Mouse (Mus musculus): ENCODE measurements around the gene Gata5. TPM values are rescaled to one million over a fixed set of nuclear protein-coding genes. Genes with fewer than 3 reads are reported as not detected.

The Gata5 gene
- total RNA-seq, 1 experiment, result 0.04 TPM

DNA sequence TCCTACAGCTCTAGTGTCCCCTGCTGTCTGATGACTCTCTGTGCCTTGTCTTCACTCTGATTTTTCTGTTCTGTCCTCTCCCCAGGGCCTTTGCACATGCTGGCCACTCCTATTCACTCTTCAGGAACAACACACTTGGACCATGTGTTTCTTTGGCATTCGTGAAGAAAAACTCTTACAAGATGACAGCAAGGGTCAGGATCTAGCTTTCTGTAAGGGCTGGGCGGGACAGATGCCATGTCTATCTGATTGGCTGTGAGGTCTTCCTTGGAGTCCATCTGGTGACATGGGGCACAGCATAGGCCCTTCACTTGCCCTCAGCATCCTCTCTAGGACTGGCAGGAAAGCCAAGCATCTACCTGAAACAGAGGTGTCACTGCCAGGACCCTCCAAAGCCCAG is 28.5 kb downstream of the Gata5 start:
- Histone ChIP-seq H3K4me3 (ENCODE audit: insufficient read depth in 1 of 2, low read depth in 1 of 2, low read length in 2 of 2, poor library complexity in 1 of 2, severe bottlenecking in 1 of 2) (no peak overlapping the region), H3K27ac (ENCODE audit: insufficient read depth, low read depth, low read length, poor library complexity, severe bottlenecking) (no peak overlapping the region), H3K9ac (ENCODE audit: insufficient read depth, low read depth, low read length, poor library complexity, severe bottlenecking) (no peak overlapping the region), H3K9me3 (ENCODE audit: control insufficient read depth, insufficient read depth, low read depth, low read length) (no peaks in the 10 kb centered on the region), H3K4me1 (ENCODE audit: control insufficient read depth in 2 of 2, insufficient read depth in 2 of 2, low read length in 2 of 2, poor library complexity in 1 of 2) (peaks cover 0 to 1% of the 10 kb centered on the region in 2 experiments; a peak in 1 of 4 replicates), H3K36me3 (ENCODE audit: control insufficient read depth, insufficient read depth, low read length, poor library complexity, severe bottlenecking) (no peaks in the 10 kb centered on the region)
- in situ Hi-C loops (cut with MboI; ENCODE audit: low sequenced_read_pairs in 2 of 2, unreplicated experiment in 2 of 2), result no loop called here
- DNase-seq (ENCODE audit: low read depth, low spot score), result no peak
- TF ChIP-seq CHD2 (IDR thresholded peaks at IDR 0.05; ENCODE audit: low read depth, low read length), result no peak

DNA sequence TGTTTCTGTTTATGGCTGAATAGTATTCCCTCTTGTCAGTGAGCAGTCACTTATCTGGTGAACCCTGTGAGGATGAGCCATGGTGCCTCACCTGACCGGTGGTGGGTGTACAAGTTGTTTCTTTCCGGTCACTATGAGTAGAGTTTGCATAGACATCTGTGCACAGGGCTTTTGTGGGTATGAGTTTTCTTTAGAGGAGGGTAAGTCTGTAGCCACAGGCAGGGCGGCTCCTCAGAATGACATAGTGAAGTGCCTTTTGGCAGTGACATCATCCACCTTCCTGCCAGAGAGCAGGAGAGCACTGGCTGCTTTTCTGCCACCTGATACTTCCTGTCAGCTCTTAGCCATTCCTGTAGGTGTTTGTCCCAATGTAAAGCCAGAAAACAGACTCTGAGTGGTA is 29.0 kb downstream of the Gata5 start:
- Histone ChIP-seq H3K27ac (ENCODE audit: insufficient read depth, low read depth, low read length, poor library complexity, severe bottlenecking) (no peak overlapping the region), H3K4me3 (ENCODE audit: insufficient read depth in 1 of 2, low read depth in 1 of 2, low read length in 2 of 2, poor library complexity in 1 of 2, severe bottlenecking in 1 of 2) (no peak overlapping the region), H3K36me3 (ENCODE audit: control insufficient read depth, insufficient read depth, low read length, poor library complexity, severe bottlenecking) (no peaks in the 10 kb centered on the region), H3K9ac (ENCODE audit: insufficient read depth, low read depth, low read length, poor library complexity, severe bottlenecking) (no peak overlapping the region), H3K4me1 (ENCODE audit: control insufficient read depth in 2 of 2, insufficient read depth in 2 of 2, low read length in 2 of 2, poor library complexity in 1 of 2) (peaks cover 0 to 4% of the 10 kb centered on the region in 2 experiments; a peak in 1 of 4 replicates), H3K9me3 (ENCODE audit: control insufficient read depth, insufficient read depth, low read depth, low read length) (no peaks in the 10 kb centered on the region)
- in situ Hi-C loops (cut with MboI; ENCODE audit: low sequenced_read_pairs in 2 of 2, unreplicated experiment in 2 of 2), result no loop called here
- no peak for DNase-seq (ENCODE audit: low read depth, low spot score)
- TF ChIP-seq ZNF384 (IDR thresholded peaks at IDR 0.05; ENCODE audit: low read depth, low read length) (no peak), HCFC1 (IDR thresholded peaks at IDR 0.05; ENCODE audit: borderline replicate concordance, insufficient read depth, low read length) (no peak), ZC3H11A (IDR thresholded peaks at IDR 0.05; ENCODE audit: borderline replicate concordance, low read depth, low read length) (no peak), MAFK (IDR thresholded peaks at IDR 0.05; ENCODE audit: insufficient read depth, low read depth, low read length) (no peak), CHD2 (IDR thresholded peaks at IDR 0.05; ENCODE audit: low read depth, low read length) (no peak)

- DNase-seq (ENCODE audit: low read depth, low spot score), result no peak
- in situ Hi-C loops (cut with MboI; ENCODE audit: low sequenced_read_pairs in 2 of 2, unreplicated experiment in 2 of 2), result no loop called here
- no peak for TF ChIP-seq CHD2 (IDR thresholded peaks at IDR 0.05; ENCODE audit: low read depth, low read length)
- TF ChIP-seq ZNF384 (IDR thresholded peaks at IDR 0.05; ENCODE audit: low read depth, low read length), result no peak
- no peak for TF ChIP-seq MAFK (IDR thresholded peaks at IDR 0.05; ENCODE audit: insufficient read depth, low read depth, low read length)
- TF ChIP-seq HCFC1 (IDR thresholded peaks at IDR 0.05; ENCODE audit: borderline replicate concordance, insufficient read depth, low read length), result no peak
- no peaks in the 10 kb centered on the region for H3K9me3 ChIP-seq (ENCODE audit: control insufficient read depth, insufficient read depth, low read depth, low read length)
- H3K36me3 ChIP-seq (ENCODE audit: control insufficient read depth, insufficient read depth, low read length, poor library complexity, severe bottlenecking), result no peaks in the 10 kb centered on the region
- no peak overlapping the region for H3K4me3 ChIP-seq (ENCODE audit: insufficient read depth in 1 of 2, low read depth in 1 of 2, low read length in 2 of 2, poor library complexity in 1 of 2, severe bottlenecking in 1 of 2)
- H3K27ac ChIP-seq (ENCODE audit: insufficient read depth, low read depth, low read length, poor library complexity, severe bottlenecking), result no peak overlapping the region
- H3K4me1 ChIP-seq (ENCODE audit: control insufficient read depth in 2 of 2, insufficient read depth in 2 of 2, low read length in 2 of 2, poor library complexity in 1 of 2), result peaks cover 0 to 6% of the 10 kb centered on the region in 2 experiments; a peak in 1 of 4 replicates
- H3K9ac ChIP-seq (ENCODE audit: insufficient read depth, low read depth, low read length, poor library complexity, severe bottlenecking), result no peak overlapping the region
These were observed 29.9 kb downstream of the Gata5 start for GRCm38 (mm10) chr2:180304554-180304953.

DNA sequence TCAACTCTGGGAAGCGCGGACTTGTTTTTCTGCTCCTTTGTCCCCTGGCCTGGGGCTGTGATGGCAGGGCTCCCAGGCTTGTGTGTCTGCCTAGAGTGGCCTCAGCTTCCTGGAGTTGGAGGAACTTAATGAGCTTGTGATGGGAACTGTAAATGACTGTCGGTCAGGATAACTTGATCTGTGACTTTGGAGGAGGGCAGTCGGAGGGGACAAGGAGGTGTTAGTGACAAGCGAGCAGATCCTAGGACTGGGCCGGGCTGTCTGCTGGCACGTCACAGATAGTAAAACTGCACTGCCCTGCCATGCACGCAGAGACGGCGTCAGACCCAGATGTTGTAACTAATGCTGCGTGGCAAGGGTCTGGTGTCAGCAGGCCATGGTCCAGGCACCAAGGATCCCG is 31.0 kb downstream of the Gata5 start:
- no peak for TF ChIP-seq ZNF384 (IDR thresholded peaks at IDR 0.05; ENCODE audit: low read depth, low read length)
- TF ChIP-seq MAFK (IDR thresholded peaks at IDR 0.05; ENCODE audit: insufficient read depth, low read depth, low read length), result no peak
- no peak for TF ChIP-seq ZC3H11A (IDR thresholded peaks at IDR 0.05; ENCODE audit: borderline replicate concordance, low read depth, low read length)
- no peak for TF ChIP-seq HCFC1 (IDR thresholded peaks at IDR 0.05; ENCODE audit: borderline replicate concordance, insufficient read depth, low read length)
- no peak for TF ChIP-seq CHD2 (IDR thresholded peaks at IDR 0.05; ENCODE audit: low read depth, low read length)
- Histone ChIP-seq H3K9me3 (ENCODE audit: control insufficient read depth, insufficient read depth, low read depth, low read length) (no peaks in the 10 kb centered on the region), H3K9ac (ENCODE audit: insufficient read depth, low read depth, low read length, poor library complexity, severe bottlenecking) (no peak overlapping the region), H3K36me3 (ENCODE audit: control insufficient read depth, insufficient read depth, low read length, poor library complexity, severe bottlenecking) (no peaks in the 10 kb centered on the region), H3K4me3 (ENCODE audit: insufficient read depth in 1 of 2, low read depth in 1 of 2, low read length in 2 of 2, poor library complexity in 1 of 2, severe bottlenecking in 1 of 2) (no peak overlapping the region), H3K4me1 (ENCODE audit: control insufficient read depth in 2 of 2, insufficient read depth in 2 of 2, low read length in 2 of 2, poor library complexity in 1 of 2) (peaks cover 0 to 6% of the 10 kb centered on the region in 2 experiments; a peak in 1 of 4 replicates), H3K27ac (ENCODE audit: insufficient read depth, low read depth, low read length, poor library complexity, severe bottlenecking) (no peak overlapping the region)
- in situ Hi-C loops (cut with MboI; ENCODE audit: low sequenced_read_pairs in 2 of 2, unreplicated experiment in 2 of 2), result no loop called here
- no peak for DNase-seq (ENCODE audit: low read depth, low spot score)

DNA sequence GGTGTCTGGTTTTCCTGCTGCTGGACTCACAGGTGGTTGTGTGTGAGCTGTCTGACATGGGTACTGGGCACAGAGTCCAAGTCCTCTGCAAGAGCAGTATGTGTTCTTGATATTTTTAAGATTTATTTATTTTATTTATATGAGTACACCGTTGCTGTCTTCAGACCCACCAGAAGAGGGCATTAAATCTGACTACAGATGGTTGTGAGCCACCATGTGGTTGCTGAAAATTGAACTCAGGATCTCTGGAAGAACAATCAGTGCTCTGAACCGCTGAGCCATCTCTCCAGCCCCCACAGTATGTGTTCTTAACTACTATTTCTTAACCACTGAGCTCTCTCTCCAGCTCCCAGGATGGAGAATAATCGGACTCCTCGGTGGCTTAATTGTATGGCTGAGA is 32.3 kb downstream of the Gata5 start:
- H3K27ac ChIP-seq (ENCODE audit: insufficient read depth, low read depth, low read length, poor library complexity, severe bottlenecking), result no peak overlapping the region
- in situ Hi-C loops (cut with MboI; ENCODE audit: low sequenced_read_pairs in 2 of 2, unreplicated experiment in 2 of 2), result no loop called here
- no peak for TF ChIP-seq MAFK (IDR thresholded peaks at IDR 0.05; ENCODE audit: insufficient read depth, low read depth, low read length)
- no peak for TF ChIP-seq ZNF384 (IDR thresholded peaks at IDR 0.05; ENCODE audit: low read depth, low read length)
- TF ChIP-seq ZC3H11A (IDR thresholded peaks at IDR 0.05; ENCODE audit: borderline replicate concordance, low read depth, low read length), result no peak
- no peak for TF ChIP-seq CHD2 (IDR thresholded peaks at IDR 0.05; ENCODE audit: low read depth, low read length)
- no peak for TF ChIP-seq HCFC1 (IDR thresholded peaks at IDR 0.05; ENCODE audit: borderline replicate concordance, insufficient read depth, low read length)
- H3K36me3 ChIP-seq (ENCODE audit: control insufficient read depth, insufficient read depth, low read length, poor library complexity, severe bottlenecking), result no peaks in the 10 kb centered on the region
- H3K4me3 ChIP-seq (ENCODE audit: insufficient read depth in 1 of 2, low read depth in 1 of 2, low read length in 2 of 2, poor library complexity in 1 of 2, severe bottlenecking in 1 of 2), result no peak overlapping the region
- H3K4me1 ChIP-seq (ENCODE audit: control insufficient read depth in 2 of 2, insufficient read depth in 2 of 2, low read length in 2 of 2, poor library complexity in 1 of 2), result peaks cover 0 to 6% of the 10 kb centered on the region in 2 experiments; a peak in 1 of 4 replicates
- no peaks in the 10 kb centered on the region for H3K9me3 ChIP-seq (ENCODE audit: control insufficient read depth, insufficient read depth, low read depth, low read length)
- no peak for DNase-seq (ENCODE audit: low read depth, low spot score)
- no peak overlapping the region for H3K9ac ChIP-seq (ENCODE audit: insufficient read depth, low read depth, low read length, poor library complexity, severe bottlenecking)
